Mouse (Mus musculus) midbrain, embryonic 13.5 days (tissue): Measurements from ENCODE around the gene Zfp513. TPM values are rescaled to one million over a fixed set of nuclear protein-coding genes. Genes with fewer than 3 reads are reported as not detected.
"Not testable (repeated sequence)": the region's sequence is repeated elsewhere in the genome, so short reads cannot be mapped to it uniquely, and the experiment has no call there.

Experiments
- ATAC-seq: fragments of 200-750 bp; cut with Nextera tagmentation; 2 replicates; pipeline ENCODE4 v1.8.0; 2017; ENCODE audit warnings: mild to moderate bottlenecking, moderate TSS enrichment, moderate library complexity
- H3K27ac ChIP-seq: fragments of 300-500 bp; sonication (generic); 2 replicates; pipeline ENCODE4 v1.5.1; 2015; ENCODE audit warnings: inconsistent platforms, mild to moderate bottlenecking, moderate library complexity
- H3K27me3 ChIP-seq: fragments of 300-500 bp; sonication (generic); 2 replicates; pipeline ENCODE4 v1.6.1; 2015; ENCODE audit warnings: mild to moderate bottlenecking, inconsistent platforms
- H3K36me3 ChIP-seq: fragments of 300-500 bp; sonication (generic); 2 replicates; pipeline ENCODE4 v1.6.1; 2015; ENCODE audit warnings: mild to moderate bottlenecking, inconsistent platforms
- H3K4me1 ChIP-seq: fragments of 300-500 bp; sonication (generic); replicated peaks from 2 replicates; pipeline ENCODE4 v1.6.1; 2015; ENCODE audit warnings: inconsistent platforms
- H3K4me2 ChIP-seq: fragments of 300-500 bp; sonication (generic); replicated peaks from 2 replicates; pipeline ENCODE4 v1.6.1; 2015; ENCODE audit warnings: moderate library complexity, mild to moderate bottlenecking, inconsistent platforms
- H3K4me3 ChIP-seq: fragments of 300-500 bp; sonication (generic); replicated peaks from 2 replicates; pipeline ENCODE4 v1.5.1; 2015; ENCODE audit warnings: mild to moderate bottlenecking, inconsistent platforms
- H3K9ac ChIP-seq: fragments of 300-500 bp; sonication (generic); replicated peaks from 2 replicates; pipeline ENCODE4 v1.6.1; 2015; ENCODE audit warnings: mild to moderate bottlenecking, inconsistent platforms
- H3K9me3 ChIP-seq: fragments of 300-500 bp; sonication (generic); 2 replicates; pipeline ENCODE4 v1.6.1; 2016; ENCODE audit warnings: mild to moderate bottlenecking, inconsistent platforms
- WGBS: fragments of 180-500 bp; shearing (Covaris S2); methylation state at CpG from one replicate; pipeline ENCODE4 v1.1.7; 2015; 5-methylcytosine and 5-hydroxymethylcytosine counted together
- polyA plus RNA-seq: library from polyadenylated mRNA; unstranded; fragments of >200 nt; fragmentation: Nextera tagmentation; extraction: Ambion mirVana; gene quantifications from 2 replicates; pipeline ENCODE4 v1.2.1, GENCODE M21; 2015

Zfp513 gene
- polyA plus RNA-seq, 1 experiment from 2014 or later = 20.5 TPM

DNA sequence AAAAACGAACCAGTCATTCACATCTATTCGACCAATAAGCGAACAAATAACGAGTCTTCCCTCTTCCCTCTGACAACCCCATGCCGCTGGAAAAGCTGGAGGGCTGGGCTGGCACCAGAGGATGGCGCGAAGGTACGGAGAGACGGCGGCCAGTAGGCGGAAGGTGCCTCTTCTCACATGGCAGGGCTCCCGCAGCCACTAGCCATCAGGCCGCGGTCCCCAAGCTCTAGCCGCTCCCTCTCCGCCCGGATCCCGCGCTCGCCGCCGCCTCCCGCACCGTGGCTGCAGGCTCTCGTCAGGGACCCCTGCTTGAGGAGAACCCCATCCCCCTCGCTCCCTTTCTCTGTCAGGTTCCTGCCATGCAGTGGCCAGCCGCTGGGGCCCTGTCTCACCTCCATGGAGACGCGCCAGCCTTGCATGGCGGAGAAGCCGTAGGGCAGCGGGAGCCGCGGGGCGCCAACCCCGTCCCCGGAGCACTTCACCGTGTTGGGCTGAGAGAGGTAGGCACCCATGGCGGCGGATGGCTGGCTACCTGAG, 17.9 kb upstream of the Zfp513 start:
- WGBS = under 1% methylated on average over 40 of the region's 40 CpGs

GRCm38 (mm10) chr5:31219474-31219873, 17.4 kb upstream of the Zfp513 start:
- peaks cover 24% of the 10 kb centered on the region for H3K4me1 ChIP-seq
- H3K27ac ChIP-seq = peak overlapping the region; percentile 95
- WGBS = 2% methylated on average over 11 of the region's 11 CpGs
- peak overlapping the region; percentile 91 for H3K4me2 ChIP-seq
- H3K36me3 ChIP-seq = no peaks in the 10 kb centered on the region
- no peaks in the 10 kb centered on the region for H3K9me3 ChIP-seq
- H3K9ac ChIP-seq = peak overlapping the region; percentile 94
- ATAC-seq = no peak
- peak overlapping the region; percentile 85 for H3K4me3 ChIP-seq
- no peaks in the 10 kb centered on the region for H3K27me3 ChIP-seq

More for the DNA sequence above, 17.9 kb upstream of the Zfp513 start:
- Histone ChIP-seq H3K27me3 (no peaks in the 10 kb centered on the region), H3K9me3 (no peaks in the 10 kb centered on the region), H3K4me1 (peaks cover 24% of the 10 kb centered on the region), H3K4me3 (peak overlapping the region; percentile 85), H3K9ac (peak overlapping the region; percentile 94), H3K36me3 (no peaks in the 10 kb centered on the region), H3K27ac (peak overlapping the region; percentile 95), H3K4me2 (peak overlapping the region; percentile 91)
- peak; percentile 86 for ATAC-seq

GRCm38 (mm10) chr5:31219070-31219469, 17.0 kb upstream of the Zfp513 start:
- H3K4me2 ChIP-seq = peak overlapping the region; percentile 91
- WGBS = 4% methylated on average over 2 of the region's 2 CpGs
- H3K4me1 ChIP-seq = peaks cover 24% of the 10 kb centered on the region
- no peak for ATAC-seq
- H3K9me3 ChIP-seq = no peaks in the 10 kb centered on the region
- no peak overlapping the region for H3K27ac ChIP-seq
- H3K9ac ChIP-seq = no peak overlapping the region; the same call in 1 of the 2 replicates
- H3K4me3 ChIP-seq = peak overlapping the region; percentile 85
- H3K36me3 ChIP-seq = no peaks in the 10 kb centered on the region
- H3K27me3 ChIP-seq = no peaks in the 10 kb centered on the region

DNA sequence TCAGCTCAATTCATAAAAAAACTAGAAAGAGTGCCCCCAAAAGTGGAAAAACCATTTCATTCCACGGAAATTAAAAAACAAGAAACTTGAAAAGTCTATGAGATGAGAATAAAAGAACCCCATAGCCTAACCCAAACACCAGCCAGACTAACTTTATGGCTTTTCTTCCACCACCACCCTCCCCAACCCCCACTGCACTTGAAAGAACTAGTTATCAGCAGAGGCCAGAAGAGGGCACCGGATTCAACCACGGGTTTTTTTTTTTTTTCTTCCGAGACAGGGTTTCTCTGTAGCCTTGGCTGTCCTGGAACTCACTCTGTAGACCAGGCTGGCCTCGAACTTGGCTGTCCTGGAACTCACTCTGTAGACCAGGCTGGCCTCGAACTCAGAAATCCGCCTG, 16.2 kb upstream of the Zfp513 start:
- no peak overlapping the region for H3K9ac ChIP-seq
- ATAC-seq = no peak
- H3K36me3 ChIP-seq = no peaks in the 10 kb centered on the region
- H3K4me2 ChIP-seq = peak overlapping the region; percentile 91; the same call in 1 of the 2 replicates
- no peaks in the 10 kb centered on the region for H3K9me3 ChIP-seq
- H3K27ac ChIP-seq = no peak overlapping the region
- 73% methylated on average over 7 of the region's 7 CpGs for WGBS
- peaks cover 24% of the 10 kb centered on the region for H3K4me1 ChIP-seq
- no peaks in the 10 kb centered on the region for H3K27me3 ChIP-seq
- H3K4me3 ChIP-seq = no peak overlapping the region

DNA sequence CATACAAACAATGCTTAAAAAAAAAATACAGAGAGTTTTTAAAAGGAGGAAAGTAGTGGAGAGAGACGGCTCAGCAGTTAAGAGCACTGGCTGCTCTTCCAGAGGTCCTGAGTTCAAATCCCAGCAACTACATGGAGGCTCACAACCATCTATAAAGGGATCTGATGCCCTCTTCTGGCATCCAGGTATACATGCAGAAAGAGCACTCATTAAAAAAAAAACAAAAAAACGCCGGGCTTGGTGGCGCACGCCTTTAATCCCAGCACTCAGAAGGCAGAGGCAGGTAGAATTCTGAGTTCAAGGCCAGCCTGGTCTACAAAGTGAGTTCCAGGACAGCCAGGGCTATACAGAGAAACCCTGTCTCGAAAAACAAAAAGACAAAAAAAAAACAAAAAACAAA, 14.5 kb upstream of the Zfp513 start:
- not testable (repeated sequence) for H3K4me3 ChIP-seq, H3K36me3 ChIP-seq, H3K27ac ChIP-seq, H3K9ac ChIP-seq, H3K4me2 ChIP-seq, ATAC-seq, H3K9me3 ChIP-seq, H3K27me3 ChIP-seq
- 90% methylated on average over 6 of the region's 6 CpGs for WGBS
- H3K4me1 ChIP-seq = peaks cover 22% of the 10 kb centered on the region

- Histone ChIP-seq H3K4me2 (no peak overlapping the region), H3K27ac (no peak overlapping the region), H3K36me3 (peaks cover 69% of the 10 kb centered on the region)
Measured at GRCm38 (mm10) chr5:31204421-31204820, 2.3 kb upstream of the Zfp513 start.

DNA sequence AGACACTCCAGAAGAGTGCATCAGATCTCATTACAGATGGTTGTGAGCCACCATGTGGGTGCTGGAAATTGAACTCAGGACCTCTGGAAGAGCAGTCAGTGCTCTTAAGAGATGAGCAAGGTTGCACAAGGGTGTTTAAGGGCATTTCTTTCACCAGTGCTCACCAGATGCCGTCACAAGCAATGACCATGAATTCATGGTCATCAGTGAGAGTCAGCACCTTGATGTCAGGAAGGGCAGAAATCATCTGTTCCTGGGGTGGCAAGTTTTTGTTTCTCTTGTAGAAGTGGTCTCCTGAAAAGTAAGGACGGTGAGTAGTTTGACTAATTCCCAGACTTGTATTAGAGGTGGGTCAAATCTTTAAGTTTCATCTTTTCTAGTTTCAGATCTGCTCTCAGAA, 1.8 kb upstream of the Zfp513 start:
- Histone ChIP-seq H3K27ac (no peak overlapping the region), H3K4me1 (peaks cover 24% of the 10 kb centered on the region), H3K27me3 (no peaks in the 10 kb centered on the region), H3K9ac (no peak overlapping the region), H3K4me3 (no peak overlapping the region), H3K4me2 (no peak overlapping the region), H3K9me3 (peaks cover 5% of the 10 kb centered on the region), H3K36me3 (peaks cover 74% of the 10 kb centered on the region)
- 86% methylated on average over 2 of the region's 2 CpGs for WGBS
- ATAC-seq = no peak

More at GRCm38 (mm10) chr5:31204421-31204820, 2.3 kb upstream of the Zfp513 start:
- Histone ChIP-seq H3K9me3 (peaks cover 5% of the 10 kb centered on the region), H3K4me1 (peaks cover 24% of the 10 kb centered on the region), H3K27me3 (no peaks in the 10 kb centered on the region), H3K9ac (no peak overlapping the region), H3K4me3 (no peak overlapping the region)
- no peak for ATAC-seq
- WGBS = 96% methylated on average over 6 of the region's 6 CpGs

- Histone ChIP-seq H3K4me2 (peak overlapping the region; percentile 92), H3K9ac (peak overlapping the region; percentile 44; the same call in 1 of the 2 replicates)
Measured at GRCm38 (mm10) chr5:31202933-31203332, 830 bp upstream of the Zfp513 start.

DNA sequence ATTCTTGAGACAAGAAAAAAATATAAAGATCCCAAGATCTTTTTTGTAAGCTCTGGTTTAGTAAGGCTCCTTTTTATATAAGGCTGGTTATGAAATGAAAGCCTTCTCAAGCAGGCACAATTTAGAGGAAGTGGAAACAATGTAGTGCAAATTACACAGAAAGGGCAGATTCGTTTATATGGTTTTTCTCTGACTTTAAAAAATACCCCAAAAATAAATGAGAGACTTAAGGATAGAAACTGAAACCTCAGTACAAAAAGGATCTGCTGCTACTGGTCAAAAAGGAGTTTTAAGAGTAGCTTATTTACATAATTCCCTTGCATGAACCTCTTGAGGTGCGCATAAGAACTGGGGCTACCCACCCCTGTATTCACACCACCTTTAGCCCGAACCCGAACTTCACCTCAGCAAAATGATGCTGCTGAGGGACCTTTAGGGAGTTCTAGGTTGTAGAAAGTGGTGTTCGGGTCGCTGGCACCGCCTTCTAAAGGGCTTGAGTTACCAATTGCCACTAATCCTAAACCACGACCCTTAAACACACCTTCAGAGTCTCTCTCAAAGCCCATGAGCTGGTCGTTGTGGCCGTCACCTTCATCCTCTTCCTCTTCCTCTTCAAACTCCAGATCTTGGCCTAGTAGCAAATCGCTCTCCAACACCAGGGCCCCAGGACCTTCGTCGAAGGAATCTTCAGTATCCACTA, 911 bp downstream of the Zfp513 start:
- Histone ChIP-seq H3K27me3 (no peaks in the 10 kb centered on the region), H3K4me3 (peak overlapping the region; percentile 73), H3K9ac (peak overlapping the region; percentile 89), H3K36me3 (peaks cover 80% of the 10 kb centered on the region), H3K4me2 (peak overlapping the region; percentile 92), H3K9me3 (peaks cover 5% of the 10 kb centered on the region), H3K4me1 (peaks cover 24% of the 10 kb centered on the region), H3K27ac (peak overlapping the region; percentile 82)
- 21% methylated on average over 13 of the region's 13 CpGs for WGBS
- ATAC-seq = no peak

More at GRCm38 (mm10) chr5:31202933-31203332, 830 bp upstream of the Zfp513 start:
- H3K36me3 ChIP-seq = peaks cover 78% of the 10 kb centered on the region
- ATAC-seq = no peak
- peak overlapping the region; percentile 73 for H3K4me3 ChIP-seq
- H3K27ac ChIP-seq = peak overlapping the region; percentile 79
- H3K9me3 ChIP-seq = peaks cover 5% of the 10 kb centered on the region
- WGBS = 82% methylated on average over 7 of the region's 7 CpGs
- peaks cover 24% of the 10 kb centered on the region for H3K4me1 ChIP-seq
- no peaks in the 10 kb centered on the region for H3K27me3 ChIP-seq

DNA sequence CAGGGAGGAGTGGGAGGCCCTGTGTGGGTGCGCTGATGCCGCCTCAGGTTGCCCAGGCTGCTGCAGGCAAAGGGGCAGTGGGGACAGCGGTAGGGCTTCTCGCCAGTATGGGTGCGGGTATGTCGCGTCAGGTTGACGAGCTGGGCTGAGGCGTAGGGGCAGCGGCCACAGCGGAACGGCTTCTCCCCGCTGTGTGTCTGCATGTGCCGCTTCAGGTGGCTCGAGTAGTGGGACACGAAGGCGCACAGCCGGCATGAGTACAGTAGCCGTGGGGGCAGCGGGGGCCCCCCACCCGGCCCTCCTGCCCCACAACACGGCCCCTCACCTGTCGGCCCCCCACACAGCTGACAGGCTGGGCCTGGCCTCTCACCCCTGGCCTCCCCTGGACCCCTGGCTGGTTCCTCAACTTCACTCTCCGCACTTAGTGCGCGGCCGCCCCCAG, 1.8 kb downstream of the Zfp513 start:
- peak overlapping the region; percentile 92 for H3K4me2 ChIP-seq
- peak overlapping the region; percentile 73 for H3K4me3 ChIP-seq
- WGBS = 88% methylated on average over 27 of the region's 27 CpGs
- H3K27ac ChIP-seq = no peak overlapping the region
- peaks cover 81% of the 10 kb centered on the region for H3K36me3 ChIP-seq
- no peak overlapping the region; the same call in 1 of the 2 replicates for H3K9ac ChIP-seq
- H3K4me1 ChIP-seq = peaks cover 24% of the 10 kb centered on the region
- no peaks in the 10 kb centered on the region for H3K27me3 ChIP-seq
- ATAC-seq = no peak
- peaks cover 5% of the 10 kb centered on the region for H3K9me3 ChIP-seq

- Histone ChIP-seq H3K36me3 (peaks cover 81% of the 10 kb centered on the region), H3K27me3 (no peaks in the 10 kb centered on the region), H3K9ac (no peak overlapping the region), H3K4me2 (no peak overlapping the region), H3K4me1 (peaks cover 24% of the 10 kb centered on the region), H3K4me3 (peak overlapping the region; percentile 73; the same call in 1 of the 2 replicates), H3K9me3 (peaks cover 5% of the 10 kb centered on the region), H3K27ac (no peak overlapping the region)
- no peak for ATAC-seq
- WGBS = 89% methylated on average over 9 of the region's 9 CpGs
Measured at GRCm38 (mm10) chr5:31199893-31200292, 2.2 kb downstream of the Zfp513 start.

DNA sequence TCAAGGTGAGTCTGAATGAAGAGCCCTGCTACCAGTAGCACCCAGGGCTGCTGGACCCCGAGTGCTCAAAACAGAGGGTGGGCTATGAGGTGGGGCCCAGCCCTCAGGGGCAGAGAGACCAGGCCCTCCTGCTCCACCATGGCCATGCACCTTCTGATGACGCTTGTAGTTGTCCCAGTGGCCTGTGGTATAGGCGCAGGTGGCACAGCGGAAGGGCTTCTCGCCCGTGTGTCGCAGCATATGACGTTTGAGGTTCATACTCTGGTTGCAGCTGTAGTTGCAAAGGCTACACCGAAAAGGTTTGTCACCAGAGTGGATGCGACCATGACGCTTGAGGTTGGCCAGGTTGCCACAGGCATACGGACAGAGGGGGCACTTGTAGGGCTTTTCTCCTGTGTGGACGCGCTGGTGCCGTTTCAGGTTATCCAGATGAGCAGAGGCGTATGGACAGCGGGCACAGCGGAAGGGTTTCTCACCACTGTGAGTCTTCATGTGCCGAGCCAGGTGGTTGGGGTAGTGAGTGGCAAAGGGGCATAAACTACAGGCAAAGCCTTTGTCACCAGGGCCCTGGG, 2.7 kb downstream of the Zfp513 start:
- Histone ChIP-seq H3K4me3 (no peak overlapping the region), H3K4me2 (no peak overlapping the region), H3K9ac (no peak overlapping the region), H3K36me3 (peaks cover 81% of the 10 kb centered on the region), H3K27me3 (no peaks in the 10 kb centered on the region), H3K27ac (no peak overlapping the region), H3K4me1 (peaks cover 28% of the 10 kb centered on the region), H3K9me3 (peaks cover 5% of the 10 kb centered on the region)
- WGBS = 93% methylated on average over 19 of the region's 19 CpGs
- no peak for ATAC-seq
